Mouse (Mus musculus) spleen, adult 18-20 months (tissue): ENCODE measurements around the gene Glcci1.
A peak's percentile ranks its signal among the peaks of the same experiment; 100 is the strongest.

Experiments used
- DNase-seq, 2 experiments: peaks; one replicate each; pipeline ENCODE4 v3.0.0; 2022; ENCODE audit warnings: mixed read lengths in 2 of 2

The Glcci1 gene

DNA sequence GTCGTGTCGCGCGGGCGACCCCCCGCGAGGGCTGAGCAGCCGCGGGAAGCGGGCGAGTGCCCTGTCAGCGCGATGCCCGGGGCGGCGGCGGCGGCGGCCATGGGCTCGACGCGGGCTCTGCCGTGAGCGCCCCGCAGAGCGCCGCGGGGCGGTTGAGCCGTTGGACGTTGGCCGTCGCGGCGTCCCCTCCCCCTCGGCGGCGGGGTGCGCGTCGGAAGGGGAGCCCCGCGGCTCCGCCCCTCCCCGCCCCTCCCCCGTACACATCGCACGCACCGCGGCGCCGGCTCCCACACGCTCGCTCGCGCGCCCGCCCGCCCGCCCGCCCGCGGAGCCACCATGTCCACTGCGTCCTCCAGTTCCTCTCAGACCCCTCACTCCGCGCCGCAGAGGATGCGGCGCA, at the start of gene Glcci1:
Glcci1 (plus strand) TSS at position 50 of the 400 bp plus-strand sequence.
- peak; percentile 65 to 77 for DNase-seq

DNA sequence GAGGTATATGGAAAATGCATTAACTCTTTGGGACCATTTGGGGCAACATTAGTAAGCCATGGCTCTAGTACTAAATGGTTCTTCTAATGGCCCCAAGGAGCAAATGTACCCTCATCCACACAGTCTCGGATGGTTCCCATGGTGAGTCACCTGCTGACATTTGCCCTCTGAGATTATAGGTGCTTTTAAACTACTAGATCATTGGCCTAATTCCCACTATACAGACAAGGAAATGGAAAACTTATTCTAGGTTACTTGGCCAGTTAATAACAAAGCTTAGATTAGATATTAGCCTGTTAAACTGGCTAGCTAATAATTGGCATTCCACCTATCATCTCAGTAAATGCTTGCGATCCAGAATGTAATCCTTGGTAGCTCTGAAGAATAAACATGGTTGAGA, 47.0 kb upstream of the Glcci1 start:
- DNase-seq = no peak

DNA sequence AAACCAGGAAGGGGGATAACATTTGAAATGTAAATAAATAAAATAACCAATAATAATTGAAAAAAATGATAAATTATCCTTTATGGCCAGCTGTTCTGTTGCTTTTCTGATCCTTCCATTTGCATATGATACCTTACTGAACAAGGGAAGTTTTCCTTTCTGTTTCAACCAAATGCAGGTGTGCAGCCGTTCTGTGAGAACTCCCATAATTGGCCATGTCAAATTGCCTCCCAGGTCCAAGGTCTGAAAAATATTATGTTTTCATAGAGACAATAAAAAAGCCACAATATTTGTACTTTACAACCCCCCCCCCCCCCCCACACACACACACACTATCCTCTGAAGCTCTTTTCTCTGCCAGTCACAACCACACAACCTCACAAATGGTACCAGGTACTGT, 44.0 kb upstream of the Glcci1 start:
- no peak for DNase-seq

DNA sequence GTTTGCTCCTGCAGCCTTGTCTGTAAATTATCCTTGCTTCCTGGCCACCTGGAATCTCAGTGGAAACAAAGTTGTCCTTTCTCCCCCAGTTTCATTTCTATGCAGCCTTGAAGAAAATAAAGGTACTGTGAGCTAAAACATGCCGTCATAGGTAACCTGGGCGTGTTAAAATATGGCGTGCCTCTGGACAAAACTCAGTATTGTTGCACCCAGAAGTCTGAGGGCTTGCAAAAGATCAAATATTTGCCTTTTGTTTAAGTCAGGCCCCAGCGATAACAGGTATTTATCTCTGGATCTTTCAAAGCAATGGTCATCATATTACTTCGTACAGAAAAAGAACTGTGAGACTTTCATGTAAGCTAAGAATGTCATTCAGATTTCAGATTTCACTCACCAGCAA, 43.4 kb upstream of the Glcci1 start:
- no peak for DNase-seq

DNA sequence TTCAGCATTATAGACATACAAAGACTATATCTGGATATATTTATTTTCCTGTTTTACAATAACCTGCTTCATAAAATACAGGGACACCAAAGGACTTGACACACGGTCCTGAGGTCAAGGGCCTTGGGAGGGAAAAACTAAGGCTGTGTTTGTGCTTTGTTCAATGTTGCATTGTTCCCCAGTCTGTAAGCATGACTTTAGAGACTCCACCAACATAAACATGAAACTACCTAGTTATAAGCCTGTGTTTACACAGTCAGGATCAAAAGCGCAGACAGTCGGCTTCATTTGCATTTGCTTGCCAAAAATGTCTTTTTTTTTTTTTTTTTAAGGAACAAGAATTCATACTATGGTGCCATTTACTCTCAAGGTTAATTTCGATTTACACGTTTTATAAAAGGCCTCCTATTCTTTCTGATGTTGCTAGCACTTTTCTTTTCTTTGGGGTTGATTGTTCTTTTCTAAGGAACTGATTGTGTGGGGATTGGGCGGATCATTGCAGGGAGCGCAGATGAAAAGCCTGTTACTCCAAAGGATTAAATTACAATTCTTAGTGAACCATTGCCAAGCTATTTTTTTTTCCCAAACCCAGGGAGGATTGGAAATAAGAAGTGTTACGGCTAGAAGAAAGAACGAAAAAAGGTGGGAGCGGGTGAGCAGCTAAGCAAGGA, 41.6 kb upstream of the Glcci1 start:
- no peak for DNase-seq

DNA sequence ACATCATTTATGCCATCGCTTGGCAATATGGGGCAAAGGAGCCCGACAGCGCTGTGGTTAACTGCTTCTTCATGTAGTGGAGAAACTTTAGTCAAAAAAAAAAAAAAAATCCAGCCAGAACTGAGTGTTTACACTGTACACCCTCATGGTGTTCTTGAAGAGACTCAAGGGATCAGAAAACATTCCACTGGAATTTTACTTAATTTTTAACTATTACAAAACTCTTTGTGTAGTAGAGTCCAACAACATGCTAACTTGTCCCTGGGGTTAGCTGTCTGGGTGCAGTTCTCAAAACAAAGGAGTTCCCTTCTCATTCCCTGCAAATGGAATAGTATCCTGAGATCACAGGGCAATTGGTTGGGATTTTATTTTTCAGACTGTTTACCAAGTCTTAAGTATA, 39.5 kb upstream of the Glcci1 start:
- no peak for DNase-seq

DNA sequence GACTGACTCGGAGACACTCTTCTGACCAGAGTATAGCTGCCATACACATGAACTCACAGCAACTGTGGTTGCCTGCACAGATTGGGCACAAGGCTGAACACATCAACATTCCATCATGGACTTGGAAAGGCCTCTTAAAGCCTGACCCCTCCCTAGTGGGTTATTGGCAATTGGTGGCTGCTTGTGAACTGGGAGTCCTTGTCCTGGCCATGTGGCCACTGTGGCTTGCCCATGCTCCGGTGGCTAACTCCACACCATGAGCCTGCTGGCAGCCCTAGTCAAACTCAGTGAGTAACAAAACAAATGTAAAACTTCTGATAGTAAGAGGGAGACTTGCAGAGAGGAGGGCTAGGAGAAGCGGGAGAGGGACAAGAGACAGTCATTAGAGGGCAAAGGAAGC, 37.3 kb upstream of the Glcci1 start:
- no peak for DNase-seq

DNA sequence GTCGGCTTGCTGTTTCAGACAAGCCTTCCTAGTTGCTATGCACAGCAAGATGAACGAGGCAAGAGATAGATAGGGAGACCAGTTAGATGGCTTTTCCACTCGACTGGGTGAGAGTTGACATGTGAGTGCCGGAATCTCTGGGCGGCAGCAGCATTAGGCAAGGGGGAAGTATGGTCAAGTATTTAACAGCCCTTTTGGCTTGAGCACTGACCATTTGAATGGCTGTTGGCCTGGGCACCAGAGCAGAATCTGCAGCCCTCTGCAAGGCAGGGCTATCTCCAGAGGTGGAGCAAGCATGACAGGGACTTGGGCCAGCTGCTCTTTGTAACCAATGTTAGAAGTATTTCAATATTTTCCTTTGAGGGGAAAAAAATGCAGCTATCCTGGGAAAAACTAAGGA, 36.5 kb upstream of the Glcci1 start:
- DNase-seq = no peak

DNA sequence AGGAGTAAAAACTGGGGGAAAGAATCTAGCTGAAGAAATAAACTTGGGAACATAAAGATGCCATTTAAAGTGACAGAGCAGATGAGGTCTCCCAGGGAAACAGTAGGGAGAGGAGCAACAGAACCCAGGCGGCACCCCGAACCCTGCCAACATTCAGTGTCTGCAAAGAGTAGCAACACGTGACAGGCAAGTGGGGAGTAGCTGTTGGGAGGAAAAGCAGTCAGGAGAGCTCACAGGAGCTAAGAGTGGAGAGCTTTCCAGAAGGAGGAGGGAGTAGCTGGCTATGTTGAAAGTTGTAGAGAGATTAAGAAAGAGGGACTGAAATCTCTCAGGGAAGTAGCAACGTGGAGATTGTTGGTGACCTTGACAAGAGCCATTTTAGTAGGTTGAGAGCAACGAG, 35.9 kb upstream of the Glcci1 start:
- no peak for DNase-seq

DNA sequence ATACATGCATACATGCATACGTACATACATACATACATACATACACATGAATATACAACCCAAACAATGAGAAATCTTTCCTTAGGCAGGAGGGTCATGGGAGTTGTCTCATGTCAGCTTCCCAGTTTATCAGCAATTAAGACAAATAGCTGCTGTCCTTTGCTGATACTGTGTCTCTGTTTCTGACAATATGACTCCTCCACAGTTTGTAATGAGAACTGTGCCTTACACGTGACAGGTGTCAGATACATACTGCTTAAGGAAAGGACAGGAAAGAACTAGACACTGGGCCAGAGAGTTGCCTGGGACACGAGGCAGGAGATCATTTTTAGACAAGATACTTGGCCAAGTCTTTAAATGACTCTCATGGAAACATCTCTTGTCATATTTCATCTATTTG, 35.1 kb upstream of the Glcci1 start:
- DNase-seq = no peak

DNA sequence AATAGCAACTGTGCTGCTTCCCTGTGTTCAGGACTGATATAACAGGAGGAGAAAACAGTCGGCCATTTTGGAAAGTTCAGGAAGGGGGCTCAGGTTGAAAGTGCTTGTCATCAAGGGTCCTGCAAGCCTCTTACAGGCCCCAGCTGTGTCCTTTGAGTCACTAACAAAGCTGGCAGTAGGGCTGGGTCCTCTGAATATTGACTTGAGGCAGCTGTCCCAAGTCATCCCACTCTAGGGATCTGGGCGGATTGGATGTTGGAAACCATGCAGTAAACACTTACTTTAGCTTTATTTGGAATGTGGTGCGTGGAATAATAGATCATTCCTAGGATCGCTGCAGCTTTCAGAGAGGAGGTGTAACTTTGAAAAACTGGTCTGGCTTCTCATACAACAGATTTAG, 34.6 kb upstream of the Glcci1 start:
- no peak for DNase-seq

DNA sequence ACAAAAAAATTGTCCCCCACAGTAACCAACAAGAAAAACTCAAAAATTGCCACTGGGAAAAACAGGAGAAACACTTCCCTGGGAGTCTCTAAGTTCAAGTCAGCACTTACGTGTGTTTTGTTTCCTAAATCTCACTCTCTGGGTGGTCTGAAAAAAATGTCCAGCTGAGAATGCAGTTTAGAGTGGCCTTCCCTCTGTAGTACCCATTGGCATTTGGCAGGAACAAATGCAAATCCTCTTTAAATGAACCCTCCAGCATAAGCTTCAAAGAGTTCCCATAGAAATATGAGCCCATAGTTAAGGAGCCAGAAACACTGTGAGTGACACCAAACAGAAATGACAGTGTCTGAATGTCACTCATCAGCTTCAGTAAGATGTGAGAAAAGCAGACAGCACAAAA, 30.2 kb upstream of the Glcci1 start:
- no peak for DNase-seq

DNA sequence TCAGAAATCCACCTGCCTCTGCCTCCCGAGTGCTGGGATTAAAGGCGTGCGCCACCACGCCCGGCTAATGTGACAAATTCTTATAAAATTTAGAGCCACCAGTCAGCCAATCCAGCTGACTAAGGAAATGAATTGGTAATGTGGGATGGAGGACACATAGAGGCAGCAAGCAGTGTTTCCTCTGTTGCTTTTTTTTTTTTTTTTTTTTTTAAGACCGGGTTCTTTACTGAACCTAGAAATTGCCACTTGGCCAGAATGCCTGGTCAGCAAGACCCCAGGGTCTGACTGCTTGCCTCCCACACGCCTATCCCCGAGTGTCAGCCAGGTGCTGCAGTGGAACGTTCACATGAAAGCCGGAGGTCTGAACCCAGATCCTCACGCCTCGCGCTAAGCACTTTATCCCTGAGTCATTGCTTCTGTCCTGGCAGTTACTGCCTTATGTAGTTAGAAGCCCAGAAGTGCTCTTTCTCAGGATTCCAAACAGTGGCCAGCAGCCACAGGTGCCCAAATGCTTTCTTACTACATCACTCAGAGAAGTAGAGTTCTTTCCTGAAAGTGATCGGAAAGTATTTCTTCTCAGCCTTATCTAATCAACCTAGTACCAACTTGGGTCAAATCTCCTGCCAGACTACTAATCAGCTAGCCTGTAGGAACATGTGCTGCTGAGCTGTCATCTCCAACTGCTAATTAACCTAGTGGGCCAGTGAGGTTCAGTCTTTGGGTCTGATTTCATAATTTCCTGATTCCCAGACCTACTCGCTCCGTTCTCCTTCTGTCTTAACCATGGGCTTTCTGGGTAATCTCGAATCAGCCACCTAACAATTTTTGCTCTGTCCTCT, 24.7 kb upstream of the Glcci1 start:
- DNase-seq = no peak

DNA sequence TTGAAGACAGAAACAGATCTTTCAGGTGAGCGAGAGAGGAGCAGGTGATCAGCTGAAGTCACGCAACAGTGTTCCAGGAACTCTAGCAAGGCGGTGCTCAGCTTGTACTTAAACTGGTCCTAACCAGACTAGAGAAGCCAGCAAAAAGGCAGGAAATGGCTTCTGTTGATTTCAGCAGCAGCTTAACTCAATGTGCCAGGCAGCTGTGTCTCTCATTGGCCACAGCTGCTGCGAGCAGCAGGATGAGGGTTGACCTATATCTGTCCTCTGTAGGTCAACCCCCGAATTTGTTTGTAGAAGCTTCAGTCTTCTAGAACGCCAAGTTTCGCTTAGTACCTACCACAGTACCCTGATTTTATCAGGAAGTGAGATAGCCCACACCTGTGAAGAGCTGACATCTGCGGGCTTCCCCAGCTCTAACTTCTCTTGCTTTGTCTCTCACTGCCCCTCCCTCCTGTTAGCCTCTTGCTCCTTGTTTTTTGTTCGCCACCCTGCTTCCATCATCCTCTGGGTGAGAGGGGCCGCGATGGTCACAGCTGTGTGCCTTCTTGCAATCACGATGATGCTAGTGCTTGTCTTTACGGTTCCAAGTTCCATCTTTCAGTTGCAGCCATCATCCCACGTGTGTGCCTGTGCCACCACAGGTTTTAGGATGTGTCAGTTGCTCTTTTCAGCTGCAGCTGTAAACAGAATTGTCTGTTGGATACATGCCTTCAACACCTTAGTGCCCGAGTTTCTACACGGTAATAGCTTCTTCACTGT, 23.8 kb upstream of the Glcci1 start:
- peak; percentile 50 to 60 for DNase-seq

DNA sequence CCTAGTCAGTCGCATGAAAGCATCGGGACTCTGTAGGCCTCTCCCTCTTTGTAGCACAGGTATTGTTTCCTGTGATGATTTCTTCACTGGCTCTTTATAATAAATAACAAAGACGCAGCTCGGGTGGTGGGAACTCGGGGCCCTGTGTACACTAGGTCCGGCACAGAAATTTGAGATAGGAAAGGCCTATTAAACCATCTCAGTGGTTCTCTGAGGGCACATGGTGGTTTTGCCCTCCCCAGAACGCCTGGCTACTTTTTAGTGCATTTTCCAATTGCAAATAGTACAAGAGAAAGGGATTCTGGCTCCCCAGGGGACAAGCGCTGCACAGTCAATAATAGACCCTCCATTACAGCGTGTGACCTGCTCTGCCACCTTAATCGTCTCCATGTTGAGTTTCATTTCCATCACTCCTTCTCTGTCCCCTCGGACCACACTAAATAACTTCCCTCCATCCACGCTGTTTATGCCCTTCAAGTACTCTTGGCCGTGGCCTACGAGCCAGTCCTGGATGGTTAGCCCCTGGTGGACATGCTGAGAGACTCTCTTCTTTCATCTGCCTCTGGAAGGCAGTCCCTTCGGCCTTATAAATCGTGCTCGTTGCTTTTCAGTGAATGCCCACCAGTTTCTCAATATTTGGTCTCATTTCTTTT, 22.9 kb upstream of the Glcci1 start:
- no peak for DNase-seq

DNA sequence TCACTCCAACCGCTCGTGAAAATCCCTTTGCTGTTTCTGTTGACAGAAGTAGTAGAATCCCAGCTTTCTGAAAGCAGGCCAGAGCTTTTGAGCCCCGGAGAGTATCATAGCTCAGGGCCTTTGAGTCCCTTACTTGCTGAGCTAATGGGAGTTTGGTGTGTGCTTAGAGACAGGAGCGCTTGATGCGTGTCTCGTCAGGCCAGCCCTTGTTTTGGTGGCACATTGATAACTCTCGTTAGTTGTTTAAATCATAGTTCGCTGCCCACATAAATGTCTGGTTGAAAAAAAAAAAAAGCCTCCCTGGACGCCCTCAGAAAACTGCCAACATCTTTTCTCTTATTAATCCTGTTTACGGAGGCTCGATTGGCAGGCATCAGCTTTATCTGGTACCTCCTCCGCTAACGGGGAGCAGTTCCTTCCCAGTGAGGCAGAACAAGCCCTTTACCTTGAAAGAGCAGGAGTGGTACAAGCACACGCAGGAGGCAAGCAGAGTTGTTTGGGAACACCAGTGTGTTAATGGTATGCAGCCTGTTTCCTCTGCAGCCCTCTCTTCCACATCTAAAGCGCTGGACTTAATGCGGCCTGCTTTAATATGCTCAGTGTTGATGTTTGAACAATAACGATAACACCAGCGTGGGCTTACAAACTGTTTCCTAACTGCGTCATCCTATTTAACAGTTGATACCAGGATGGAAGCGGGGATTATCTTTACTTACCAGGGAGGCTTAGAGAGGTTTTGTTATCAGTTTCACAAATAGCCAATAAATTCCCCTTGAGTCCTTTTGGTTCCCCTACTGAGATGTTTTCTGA, 22.2 kb upstream of the Glcci1 start:
- DNase-seq = no peak

DNA sequence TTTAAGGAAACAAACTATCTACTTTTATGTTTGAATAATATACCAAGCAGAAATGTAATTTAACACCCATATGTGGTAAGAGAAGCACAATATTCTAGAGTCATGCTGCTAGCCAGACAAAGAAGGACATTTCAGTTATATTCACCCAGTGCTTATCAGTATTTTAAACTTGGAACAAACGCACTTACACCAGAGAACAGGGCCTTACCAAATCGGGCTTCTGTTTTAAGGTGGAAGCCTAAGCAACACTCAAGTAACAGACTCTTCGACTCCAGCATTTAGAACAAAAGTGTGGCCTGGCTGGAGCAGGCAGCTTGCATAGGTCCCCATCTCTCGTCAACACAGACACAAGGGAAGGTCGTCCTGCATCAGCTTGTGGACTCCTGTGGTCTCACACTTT, 21.2 kb upstream of the Glcci1 start:
- no peak for DNase-seq

DNA sequence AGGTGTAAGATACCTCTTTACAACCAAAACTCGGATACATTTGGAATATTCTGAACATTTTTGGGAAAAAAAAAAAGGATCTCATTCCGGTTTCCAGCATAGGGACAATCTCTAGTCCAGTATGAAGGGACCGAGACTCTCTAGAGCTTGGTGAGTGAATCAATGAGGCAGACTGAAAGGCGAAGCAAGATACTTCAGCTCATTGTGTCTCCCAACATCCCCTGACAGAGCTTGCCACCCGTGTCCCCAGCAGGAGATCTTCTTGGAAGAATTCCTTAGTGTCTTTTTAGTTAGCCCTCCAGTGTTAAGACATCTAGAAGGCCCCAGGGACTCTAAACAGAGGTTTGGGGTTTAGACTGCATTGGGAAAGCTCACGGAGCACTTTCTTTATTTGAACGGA, 20.1 kb upstream of the Glcci1 start:
- no peak for DNase-seq

DNA sequence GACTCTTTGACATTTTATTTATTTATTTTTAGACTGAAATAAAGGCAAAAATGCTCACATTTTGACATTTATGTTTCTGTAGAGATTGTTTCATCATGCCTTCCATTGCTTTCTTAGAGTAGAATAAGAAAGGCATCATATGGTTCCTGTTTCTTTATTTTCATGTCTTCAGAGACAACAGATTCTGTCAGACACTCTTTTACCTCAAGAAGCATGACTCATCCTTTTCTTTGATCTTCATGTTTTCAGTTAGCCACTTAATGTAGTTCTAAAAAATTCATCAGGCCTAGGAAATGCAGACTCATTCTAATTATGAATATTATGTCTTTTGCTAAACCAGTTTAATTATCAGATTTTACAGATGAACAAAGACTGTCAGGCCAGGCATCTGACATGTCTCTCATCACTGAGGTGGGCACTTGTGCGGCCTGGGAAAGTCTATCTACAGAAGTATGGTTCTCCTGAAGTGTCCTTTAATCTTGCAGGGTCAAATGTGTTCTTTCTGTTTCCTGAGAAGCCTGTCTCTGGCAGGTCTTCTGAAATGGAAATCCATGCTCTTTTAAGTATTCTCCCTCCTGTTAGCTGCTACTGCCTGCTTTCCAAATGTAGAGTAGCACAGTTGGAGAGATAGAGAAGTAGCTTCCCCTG, 19.3 kb upstream of the Glcci1 start:
- DNase-seq = no peak

DNA sequence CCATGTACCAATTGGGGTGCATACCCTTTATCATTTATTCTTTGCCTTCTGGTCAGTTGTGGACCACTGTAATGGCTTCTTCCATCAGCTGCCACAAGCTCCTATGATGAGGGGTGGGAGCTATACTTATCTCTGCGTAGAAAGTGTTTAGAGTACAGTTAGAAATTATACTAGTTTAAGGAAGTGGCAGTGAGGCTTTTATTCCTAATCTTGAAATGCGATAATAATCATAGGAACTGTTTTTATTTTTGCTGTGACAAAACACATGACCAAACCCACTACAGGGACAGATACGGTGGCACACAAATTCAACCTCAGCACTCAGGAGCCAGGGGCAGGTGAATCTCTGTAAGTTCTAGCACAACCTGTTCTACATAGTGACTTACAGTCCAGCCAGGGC, 17.2 kb upstream of the Glcci1 start:
- DNase-seq = no peak

DNA sequence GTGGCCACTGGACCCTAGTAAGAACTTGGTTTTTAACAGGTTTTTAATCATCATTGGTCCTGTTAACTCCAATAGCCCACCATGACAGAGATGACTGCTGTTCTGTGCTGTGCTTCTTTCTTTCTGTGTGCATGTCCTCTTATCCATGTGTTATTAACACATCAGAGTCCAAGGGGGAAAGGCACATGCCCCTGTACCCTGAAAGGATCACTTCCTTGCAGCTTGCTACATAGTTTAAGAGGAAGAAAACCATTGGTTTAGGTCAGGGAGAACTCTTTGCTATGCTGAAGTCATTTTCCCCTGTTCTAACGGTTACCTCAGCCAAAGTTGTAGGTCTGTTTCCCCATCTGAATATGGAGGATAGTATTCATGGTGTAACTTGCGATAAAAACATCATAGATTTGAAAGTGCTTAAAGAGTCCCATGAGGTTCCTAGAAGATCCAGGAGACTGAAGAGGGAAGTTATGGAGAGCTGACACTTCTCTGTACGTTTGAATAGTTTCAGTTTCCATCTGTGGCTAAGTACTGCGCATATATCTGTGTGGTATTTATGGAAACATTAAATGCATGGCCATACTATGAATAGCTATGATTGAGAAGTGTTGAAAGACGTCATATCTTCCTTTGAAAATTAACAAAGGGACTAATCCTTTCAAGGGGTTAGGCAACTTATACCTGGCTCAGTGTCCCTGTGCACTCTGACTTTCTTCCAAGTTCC, 14.1 kb upstream of the Glcci1 start:
- DNase-seq = no peak
